Mouse (Mus musculus): Measurements from ENCODE around the gene Twf1.

DNA sequence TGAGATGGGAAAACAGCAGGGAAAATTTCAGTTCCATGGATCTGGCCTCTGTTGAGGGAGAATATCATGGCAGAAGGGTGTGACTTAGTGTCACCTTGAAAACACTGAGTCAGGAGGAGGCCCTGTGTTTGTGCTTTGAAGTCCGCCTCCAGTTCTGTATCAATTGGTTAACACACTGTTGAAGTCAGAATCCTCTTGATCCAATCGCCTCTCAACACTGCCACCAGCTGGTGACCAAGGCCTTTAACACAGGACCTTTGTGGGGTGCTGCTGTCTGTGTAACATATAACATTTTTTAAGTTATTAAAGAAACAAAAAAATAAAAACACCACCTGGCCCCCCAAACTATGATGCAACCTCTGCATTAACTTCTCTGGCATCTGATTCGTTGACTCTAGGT lies 11.7 kb upstream of the Twf1 start:
- TF ChIP-seq CTCF (IDR thresholded peaks at IDR 0.05; ENCODE audit: insufficient read depth, low read depth, low read length) (no peak), POLR2A (IDR thresholded peaks at IDR 0.05; ENCODE audit: insufficient read depth, low read depth, low read length) (no peak)

Data from olfactory bulb, adult 2 months (tissue).